Mouse (Mus musculus) liver, postnatal 0 days (tissue): ENCODE results near the gene Hs3st2.

ENCODE experiments used
- CTCF ChIP-seq: sonication (generic); IDR thresholded peaks from 2 replicates; pipeline ENCODE4 v1.5.1; 2016; ENCODE audit warnings: antibody characterized with exemption, low read depth
- EP300 ChIP-seq: IDR thresholded peaks from 2 replicates; pipeline ENCODE4 v1.6.1; 2016; ENCODE audit warnings: antibody characterized with exemption, low read depth, mild to moderate bottlenecking

GRCm38 (mm10) chr7:121517165-121517591, 125.5 kb downstream of the Hs3st2 start:
- TF ChIP-seq CTCF: no peak
- TF ChIP-seq EP300: no peak
